Mouse (Mus musculus): Measurements from ENCODE around the gene Sgms2. TPM values are rescaled to one million over a fixed set of nuclear protein-coding genes. Genes with fewer than 3 reads are reported as not detected.
"Not testable (repeated sequence)": the region's sequence is repeated elsewhere in the genome, so short reads cannot be mapped to it uniquely, and the experiment has no call there.

Sgms2 gene
- polyA plus RNA-seq, 1 experiment from 2014 or later = 0.87 TPM

DNA sequence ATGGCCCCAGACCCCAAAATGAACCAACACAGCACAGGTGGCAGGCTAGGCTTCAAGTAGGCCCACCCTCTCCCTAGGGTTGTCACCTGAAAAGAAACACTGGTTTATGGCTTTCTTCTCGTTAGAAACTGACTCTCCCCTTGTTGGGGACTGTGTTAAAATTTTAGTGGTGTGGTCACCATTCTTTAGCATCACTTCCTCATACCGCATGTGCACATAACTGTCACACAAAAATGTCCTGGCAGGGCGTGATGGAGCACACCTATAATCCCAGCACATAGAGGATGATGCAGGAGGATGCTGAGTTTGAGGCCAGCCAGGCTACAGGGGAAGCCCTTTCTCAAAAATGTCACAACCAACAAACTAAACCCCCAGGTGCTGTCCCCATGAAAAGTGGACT is 133.6 kb downstream of the Sgms2 start:
- Histone ChIP-seq H3K4me3 (no peak overlapping the region), H3K9me3 (replicated peaks) (no peaks in the 10 kb centered on the region), H3K27me3 (replicated peaks) (no peaks in the 10 kb centered on the region), H3K36me3 (no peaks in the 10 kb centered on the region), H3K9ac (no peak overlapping the region), H3K27ac (ENCODE audit: poor library complexity, severe bottlenecking) (no peak overlapping the region), H3K4me1 (replicated peaks) (no peaks in the 10 kb centered on the region), H3K4me2 (no peak overlapping the region)
- no peak for ATAC-seq (ENCODE audit: insufficient number of reproducible peaks, low FRiP score)
- 80% methylated on average over 3 of the region's 3 CpGs for WGBS

DNA sequence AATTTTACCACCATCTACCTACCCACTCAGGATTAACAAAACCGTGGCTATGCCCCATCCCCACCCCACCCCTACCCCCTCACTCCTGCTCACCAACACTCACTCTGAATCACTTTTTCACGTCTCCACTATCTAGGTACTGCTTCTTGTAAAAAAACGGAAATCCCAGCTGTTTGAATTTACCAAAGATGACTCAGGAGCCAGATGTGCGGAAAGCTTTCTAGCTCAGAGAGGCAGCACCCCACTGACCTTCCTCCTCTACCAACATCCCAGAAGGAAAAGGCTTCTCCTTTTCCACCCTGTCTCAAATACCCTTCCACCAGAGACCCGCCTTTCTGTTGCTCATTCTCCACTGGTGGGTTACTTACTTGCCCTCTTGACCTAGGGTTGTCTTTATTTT is 135.2 kb downstream of the Sgms2 start:
- no peak for ATAC-seq (ENCODE audit: insufficient number of reproducible peaks, low FRiP score)
- Histone ChIP-seq H3K4me2 (no peak overlapping the region), H3K36me3 (no peaks in the 10 kb centered on the region), H3K27me3 (replicated peaks) (no peaks in the 10 kb centered on the region), H3K4me1 (replicated peaks) (no peaks in the 10 kb centered on the region), H3K4me3 (no peak overlapping the region), H3K9me3 (replicated peaks) (no peaks in the 10 kb centered on the region), H3K9ac (no peak overlapping the region), H3K27ac (ENCODE audit: poor library complexity, severe bottlenecking) (no peak overlapping the region)
- WGBS = 62% methylated on average over 5 of the region's 5 CpGs

DNA sequence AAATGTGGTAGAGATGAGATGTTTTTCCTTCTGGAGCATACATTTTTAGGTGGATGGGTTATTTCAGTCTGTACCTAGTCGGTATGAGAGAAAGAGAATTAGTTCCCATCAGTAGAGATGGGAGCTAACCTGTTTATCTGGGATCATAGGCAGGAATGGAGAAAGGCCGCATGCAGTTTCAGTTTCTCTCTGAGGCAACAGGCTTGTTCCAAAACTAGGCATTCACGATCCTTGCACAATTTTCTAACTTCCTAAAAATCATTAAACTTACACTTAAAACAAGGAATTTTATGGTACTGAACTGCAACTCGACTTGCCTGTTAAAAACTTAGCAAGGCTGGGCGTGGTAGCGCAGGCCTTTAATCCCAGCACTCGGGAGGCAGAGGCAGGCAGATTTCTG is 140.7 kb downstream of the Sgms2 start:
- WGBS = 88% methylated on average over 7 of the region's 7 CpGs
- ATAC-seq (ENCODE audit: insufficient number of reproducible peaks, low FRiP score) = no peak

GRCm38 (mm10) chr3:131349013-131349412 is 142.2 kb downstream of the Sgms2 start:
- Histone ChIP-seq H3K4me2 (no peak overlapping the region), H3K4me1 (replicated peaks) (no peaks in the 10 kb centered on the region), H3K9me3 (replicated peaks) (no peaks in the 10 kb centered on the region), H3K27me3 (replicated peaks) (no peaks in the 10 kb centered on the region), H3K9ac (no peak overlapping the region), H3K27ac (ENCODE audit: poor library complexity, severe bottlenecking) (no peak overlapping the region), H3K36me3 (no peaks in the 10 kb centered on the region), H3K4me3 (no peak overlapping the region)
- no peak for ATAC-seq (ENCODE audit: insufficient number of reproducible peaks, low FRiP score)
- WGBS = 76% methylated on average over 6 of the region's 6 CpGs

More for the DNA sequence above, 140.7 kb downstream of the Sgms2 start:
- Histone ChIP-seq H3K9me3 (replicated peaks) (no peaks in the 10 kb centered on the region), H3K4me2 (no peak overlapping the region), H3K4me3 (no peak overlapping the region), H3K9ac (no peak overlapping the region), H3K27me3 (replicated peaks) (no peaks in the 10 kb centered on the region), H3K27ac (ENCODE audit: poor library complexity, severe bottlenecking) (no peak overlapping the region), H3K36me3 (no peaks in the 10 kb centered on the region), H3K4me1 (replicated peaks) (no peaks in the 10 kb centered on the region)

GRCm38 (mm10) chr3:131348579-131348950 is 142.6 kb downstream of the Sgms2 start:
- Histone ChIP-seq H3K27me3 (replicated peaks) (no peaks in the 10 kb centered on the region), H3K4me3 (no peak overlapping the region), H3K4me2 (no peak overlapping the region), H3K27ac (ENCODE audit: poor library complexity, severe bottlenecking) (no peak overlapping the region), H3K4me1 (replicated peaks) (no peaks in the 10 kb centered on the region), H3K36me3 (no peaks in the 10 kb centered on the region), H3K9me3 (replicated peaks) (no peaks in the 10 kb centered on the region), H3K9ac (no peak overlapping the region)
- no peak for ATAC-seq (ENCODE audit: insufficient number of reproducible peaks, low FRiP score)
- 78% methylated on average over 3 of the region's 3 CpGs for WGBS

GRCm38 (mm10) chr3:131347831-131348578 is 143.2 kb downstream of the Sgms2 start:
- Histone ChIP-seq H3K9me3 (replicated peaks) (no peaks in the 10 kb centered on the region), H3K4me3 (no peak overlapping the region), H3K4me2 (no peak overlapping the region), H3K27ac (ENCODE audit: poor library complexity, severe bottlenecking) (no peak overlapping the region), H3K36me3 (no peaks in the 10 kb centered on the region), H3K9ac (no peak overlapping the region), H3K4me1 (replicated peaks) (no peaks in the 10 kb centered on the region), H3K27me3 (replicated peaks) (no peaks in the 10 kb centered on the region)
- WGBS = 55% methylated on average over 6 of the region's 6 CpGs
- ATAC-seq (ENCODE audit: insufficient number of reproducible peaks, low FRiP score) = no peak

DNA sequence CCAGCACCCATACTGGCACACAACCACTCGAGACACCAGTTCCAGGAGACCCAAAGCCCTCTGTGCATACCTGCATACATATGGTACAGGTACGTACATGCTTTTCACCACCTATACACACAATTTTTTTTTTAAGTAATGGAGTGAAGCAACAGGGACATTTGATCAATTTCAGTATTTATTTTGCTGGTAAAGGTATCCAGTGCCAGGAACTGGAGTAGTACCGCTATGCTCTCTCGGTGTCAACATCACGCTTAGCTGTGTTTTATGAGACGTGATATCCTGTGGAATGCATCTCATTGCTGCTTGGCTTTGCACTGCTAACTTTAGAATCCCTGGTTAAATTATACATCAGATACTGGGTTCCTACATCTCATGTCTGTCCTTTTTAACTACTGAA is 145.3 kb downstream of the Sgms2 start:
- 91% methylated on average over 6 of the region's 6 CpGs for WGBS

DNA sequence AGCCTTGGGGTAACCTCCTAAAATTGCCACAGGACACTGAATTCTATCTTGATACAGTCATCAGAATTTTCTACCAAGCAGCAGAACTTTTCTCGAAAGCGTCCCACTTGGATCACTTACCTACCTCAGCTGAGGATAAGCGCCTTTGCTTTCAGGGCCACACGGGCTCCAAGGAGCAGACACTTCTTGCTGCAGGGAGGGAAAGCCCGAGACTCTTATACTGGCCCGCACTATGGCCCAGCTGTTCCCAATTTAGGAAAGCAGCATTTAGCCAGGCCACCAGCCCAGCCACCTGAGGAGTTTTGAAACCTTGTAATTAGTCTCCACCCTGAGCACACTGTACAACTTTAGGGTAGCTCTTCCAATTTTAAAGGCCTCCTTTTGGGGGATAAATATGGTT is 147.9 kb downstream of the Sgms2 start:
- WGBS = 78% methylated on average over 6 of the region's 6 CpGs

More for the DNA sequence above, 145.3 kb downstream of the Sgms2 start:
- Histone ChIP-seq H3K36me3 (no peaks in the 10 kb centered on the region), H3K27ac (ENCODE audit: poor library complexity, severe bottlenecking) (no peak overlapping the region), H3K27me3 (replicated peaks) (no peaks in the 10 kb centered on the region), H3K9ac (no peak overlapping the region), H3K4me3 (no peak overlapping the region), H3K4me1 (replicated peaks) (no peaks in the 10 kb centered on the region), H3K9me3 (replicated peaks) (no peaks in the 10 kb centered on the region), H3K4me2 (no peak overlapping the region)
- ATAC-seq (ENCODE audit: insufficient number of reproducible peaks, low FRiP score) = no peak

DNA sequence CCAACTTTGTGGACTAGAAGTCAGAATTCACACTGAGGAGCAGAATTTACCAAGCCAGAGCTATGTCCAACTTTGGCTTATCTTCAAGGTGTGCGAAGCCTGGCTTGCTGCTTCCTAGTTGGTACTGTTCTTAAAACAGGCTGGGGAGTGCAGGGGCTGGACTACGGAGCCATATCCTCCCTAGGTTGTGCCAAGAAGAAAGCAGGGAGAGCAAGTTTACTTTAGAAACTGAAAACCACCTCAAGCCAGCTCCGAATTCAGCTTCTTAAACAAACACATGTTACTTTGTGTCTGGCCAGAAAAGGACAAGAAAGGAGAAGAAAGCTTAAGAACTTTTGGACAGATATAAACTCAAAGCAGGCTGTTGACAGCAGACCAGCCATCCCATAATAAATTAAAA is 150.3 kb downstream of the Sgms2 start:
- H3K27me3 ChIP-seq (replicated peaks) = no peaks in the 10 kb centered on the region
- H3K9ac ChIP-seq = no peak overlapping the region
- no peak overlapping the region for H3K4me3 ChIP-seq
- no peak overlapping the region for H3K4me2 ChIP-seq
- ATAC-seq (ENCODE audit: insufficient number of reproducible peaks, low FRiP score) = no peak
- 61% methylated on average over 3 of the region's 3 CpGs for WGBS
- H3K27ac ChIP-seq (ENCODE audit: poor library complexity, severe bottlenecking) = no peak overlapping the region
- H3K36me3 ChIP-seq = no peaks in the 10 kb centered on the region
- no peaks in the 10 kb centered on the region for H3K4me1 ChIP-seq (replicated peaks)
- H3K9me3 ChIP-seq (replicated peaks) = no peaks in the 10 kb centered on the region

More for the DNA sequence above, 147.9 kb downstream of the Sgms2 start:
- Histone ChIP-seq H3K9me3 (replicated peaks) (no peaks in the 10 kb centered on the region), H3K27ac (ENCODE audit: poor library complexity, severe bottlenecking) (no peak overlapping the region), H3K4me2 (no peak overlapping the region), H3K4me3 (no peak overlapping the region), H3K36me3 (no peaks in the 10 kb centered on the region), H3K9ac (no peak overlapping the region), H3K27me3 (replicated peaks) (no peaks in the 10 kb centered on the region), H3K4me1 (replicated peaks) (no peaks in the 10 kb centered on the region)
- no peak for ATAC-seq (ENCODE audit: insufficient number of reproducible peaks, low FRiP score)

- no peak overlapping the region for H3K27ac ChIP-seq (ENCODE audit: poor library complexity, severe bottlenecking)
- no peak overlapping the region for H3K9ac ChIP-seq
- H3K27me3 ChIP-seq (replicated peaks) = no peaks in the 10 kb centered on the region
- H3K9me3 ChIP-seq (replicated peaks) = no peaks in the 10 kb centered on the region
- no peak overlapping the region for H3K4me3 ChIP-seq
- H3K4me1 ChIP-seq (replicated peaks) = peaks cover 13% of the 10 kb centered on the region
- no peak overlapping the region for H3K4me2 ChIP-seq
- ATAC-seq (ENCODE audit: insufficient number of reproducible peaks, low FRiP score) = no peak
- H3K36me3 ChIP-seq = no peaks in the 10 kb centered on the region
- WGBS = 71% methylated on average over 4 of the region's 4 CpGs
Measured at GRCm38 (mm10) chr3:131339280-131339679, 151.9 kb downstream of the Sgms2 start.

GRCm38 (mm10) chr3:131337749-131338148 is 153.5 kb downstream of the Sgms2 start:
- H3K27me3 ChIP-seq (replicated peaks); H3K4me2 ChIP-seq; H3K9me3 ChIP-seq (replicated peaks); H3K36me3 ChIP-seq; H3K27ac ChIP-seq (ENCODE audit: poor library complexity, severe bottlenecking); H3K9ac ChIP-seq; H3K4me3 ChIP-seq; ATAC-seq (ENCODE audit: insufficient number of reproducible peaks, low FRiP score): not testable (repeated sequence)
- 99% methylated on average over 7 of the region's 7 CpGs for WGBS
- peaks cover 16% of the 10 kb centered on the region for H3K4me1 ChIP-seq (replicated peaks)

DNA sequence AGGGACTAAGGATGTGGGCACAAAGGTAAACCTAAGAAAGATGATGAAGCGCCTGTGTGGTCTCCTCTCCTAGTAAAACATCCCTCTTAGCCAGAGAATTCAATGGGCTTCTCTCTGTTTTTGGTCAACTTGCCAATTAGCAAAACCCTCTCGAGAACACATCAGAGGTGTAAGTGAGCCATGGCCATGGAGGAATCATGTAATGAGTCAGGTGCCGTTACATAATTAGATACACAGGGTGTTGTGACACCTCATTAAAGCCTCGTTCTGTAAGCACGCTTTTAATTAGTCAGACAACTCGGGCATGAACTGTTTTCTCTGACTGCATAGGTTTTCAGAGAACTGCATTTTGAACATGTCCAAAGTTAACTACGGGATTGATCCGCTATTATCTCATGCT is 154.6 kb downstream of the Sgms2 start:
- Histone ChIP-seq H3K4me2 (no peak overlapping the region), H3K4me1 (replicated peaks) (peaks cover 16% of the 10 kb centered on the region), H3K27ac (ENCODE audit: poor library complexity, severe bottlenecking) (no peak overlapping the region), H3K36me3 (no peaks in the 10 kb centered on the region), H3K9ac (no peak overlapping the region), H3K9me3 (replicated peaks) (no peaks in the 10 kb centered on the region), H3K27me3 (replicated peaks) (no peaks in the 10 kb centered on the region), H3K4me3 (no peak overlapping the region)
- ATAC-seq (ENCODE audit: insufficient number of reproducible peaks, low FRiP score) = no peak
- WGBS = 90% methylated on average over 8 of the region's 8 CpGs

Measured in heart, embryonic 12.5 days (tissue).